Mouse (Mus musculus): ENCODE data around the gene Bod1l.

DNA sequence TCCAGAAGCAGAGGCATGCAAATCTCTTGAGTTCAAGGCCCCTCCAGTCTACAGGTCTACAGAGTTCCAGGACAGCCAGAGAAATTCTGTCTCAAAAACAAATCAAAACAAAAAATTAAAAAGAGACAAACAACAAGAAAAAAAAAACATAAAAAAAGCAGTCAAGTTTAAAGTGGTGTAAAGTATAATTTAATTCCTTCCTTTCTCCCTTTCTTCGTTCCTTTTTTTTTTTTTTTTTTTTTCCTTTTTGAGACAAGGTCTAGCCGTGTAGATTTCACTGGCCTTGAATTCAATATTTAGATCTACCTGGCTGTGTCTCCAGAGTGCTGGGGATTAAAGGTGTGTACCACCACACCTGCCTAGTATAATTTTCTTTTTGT is 1.4 kb upstream of the Bod1l start:
- TF ChIP-seq CTCF (IDR thresholded peaks at IDR 0.05; ENCODE audit: low read depth) (no peak), EP300 (IDR thresholded peaks at IDR 0.05; ENCODE audit: low read depth) (no peak)
